Mouse (Mus musculus) MEL (cell line): ENCODE measurements at regions not wholly inside any gene's neighbourhood (a gene's known extent, or its start where the extent isn't known, plus 50 kb on each side); places are given as distances from the start of the nearest gene placed in this dataset.

ENCODE experiments used
- DNase-seq: peaks from one replicate; pipeline ENCODE4 v3.0.0; 2011; ENCODE audit warnings: low read depth, low spot score
- H3K27ac ChIP-seq: 2 replicates; pipeline ENCODE4 v1.5.1; 2012; ENCODE audit warnings: low read depth, mild to moderate bottlenecking, control low read depth, low read length, moderate library complexity; ENCODE audit not compliant: control insufficient read depth
- H3K27me3 ChIP-seq, 2 experiments: fragments of 150-350 bp in 1 of 2; sonication (generic) in 1 of 2; 2 replicates each; pipeline ENCODE4 v1.6.1; 2012; ENCODE audit warnings: low read length in 2 of 2, mild to moderate bottlenecking in 2 of 2, improper control_type of control experiment in 1 of 2, moderate library complexity in 1 of 2; ENCODE audit not compliant: insufficient read depth in 2 of 2, control insufficient read depth in 1 of 2
- H3K36me3 ChIP-seq, 2 experiments: 2 replicates each; pipeline ENCODE4 v1.6.1; 2012 to 2014; ENCODE audit warnings: low read length in 2 of 2, improper control_type of control experiment in 1 of 2, inconsistent platforms in 1 of 2, mild to moderate bottlenecking in 1 of 2; ENCODE audit not compliant: insufficient read depth in 2 of 2, control insufficient read depth in 1 of 2
- H3K4me1 ChIP-seq, 2 experiments: fragments of 150-350 bp in 1 of 2; sonication (generic) in 1 of 2; 2 replicates each; pipeline ENCODE4 v1.6.1; 2012; ENCODE audit warnings: low read length in 2 of 2, improper control_type of control experiment in 1 of 2, mild to moderate bottlenecking in 1 of 2; ENCODE audit not compliant: insufficient read depth in 2 of 2, control insufficient read depth in 1 of 2
- H3K4me3 ChIP-seq, 2 experiments: fragments of 150-350 bp in 1 of 2; sonication (generic) in 1 of 2; 2 replicates each; pipeline ENCODE4 v1.5.1; 2012; ENCODE audit warnings: low read depth in 2 of 2, low read length in 2 of 2, mild to moderate bottlenecking in 2 of 2, moderate library complexity in 2 of 2, control low read depth in 1 of 2, improper control_type of control experiment in 1 of 2; ENCODE audit not compliant: control insufficient read depth in 1 of 2, insufficient read depth in 1 of 2
- H3K79me2 ChIP-seq: 2 replicates; pipeline ENCODE4 v1.6.1; 2012; ENCODE audit warnings: mild to moderate bottlenecking, low read length, moderate library complexity; ENCODE audit not compliant: control insufficient read depth, poor library complexity, insufficient read depth
- H3K9ac ChIP-seq: 2 replicates; pipeline ENCODE4 v1.6.1; 2012; ENCODE audit warnings: low read depth, mild to moderate bottlenecking, control low read depth, low read length, moderate library complexity; ENCODE audit not compliant: control insufficient read depth, poor library complexity, severe bottlenecking
- H3K9me3 ChIP-seq: fragments of 150-350 bp; sonication (generic); replicated peaks from 2 replicates; pipeline ENCODE4 v1.6.1; 2012; ENCODE audit warnings: mild to moderate bottlenecking, low read length, improper control_type of control experiment, moderate library complexity; ENCODE audit not compliant: insufficient read depth
- CHD1 ChIP-seq: IDR thresholded peaks from 2 replicates; pipeline ENCODE4 v1.6.1; 2012; ENCODE audit warnings: low read depth, mild to moderate bottlenecking, inconsistent platforms, low read length, improper control_type of control experiment
- CHD2 ChIP-seq: IDR thresholded peaks from 2 replicates; pipeline ENCODE4 v1.6.1; 2011; ENCODE audit warnings: low read length, improper control_type of control experiment
- CTCF ChIP-seq, 3 experiments: IDR thresholded peaks in 2 of 3; conservative IDR thresholded peaks in 1 of 3; 2 replicates each; pipeline ENCODE4 v1.5.1; 2011 to 2012; ENCODE audit warnings: low read length in 3 of 3, low read depth in 2 of 3, mild to moderate bottlenecking in 2 of 3, improper control_type of control experiment in 1 of 3, inconsistent platforms in 1 of 3, mixed read lengths in 1 of 3, moderate library complexity in 1 of 3; ENCODE audit not compliant: control insufficient read depth in 1 of 3, insufficient read depth in 1 of 3, poor library complexity in 1 of 3, severe bottlenecking in 1 of 3
- E2F4 ChIP-seq: IDR thresholded peaks from 2 replicates; pipeline ENCODE4 v1.6.1; 2011; ENCODE audit warnings: low read depth, low read length, improper control_type of control experiment, borderline replicate concordance
- EP300 ChIP-seq, 2 experiments: IDR thresholded peaks; 2 replicates each; pipeline ENCODE4 v1.6.1; 2011; ENCODE audit warnings: improper control_type of control experiment in 2 of 2, low read length in 2 of 2, low read depth in 1 of 2, mild to moderate bottlenecking in 1 of 2
- GABPA ChIP-seq: IDR thresholded peaks from 2 replicates; pipeline ENCODE4 v1.6.1; 2012; ENCODE audit warnings: low read depth, mild to moderate bottlenecking, inconsistent platforms, low read length, improper control_type of control experiment, moderate library complexity
- GATA1 ChIP-seq: IDR thresholded peaks from 2 replicates; pipeline ENCODE4 v1.6.1; 2011; ENCODE audit warnings: low read depth, low read length, improper control_type of control experiment
- JUND ChIP-seq: IDR thresholded peaks from 2 replicates; pipeline ENCODE4 v1.6.1; 2011; ENCODE audit warnings: low read depth, mild to moderate bottlenecking, improper control_type of control experiment, low read length
- KAT2A ChIP-seq: conservative IDR thresholded peaks from 2 replicates; pipeline ENCODE4 v1.6.1; 2012; ENCODE audit warnings: low read depth, low read length, improper control_type of control experiment, inconsistent platforms
- MAFK ChIP-seq: IDR thresholded peaks from 2 replicates; pipeline ENCODE4 v1.6.1; 2011; ENCODE audit warnings: low read depth, mild to moderate bottlenecking, low read length, improper control_type of control experiment, borderline replicate concordance
- NELFE ChIP-seq: IDR thresholded peaks from 2 replicates; pipeline ENCODE4 v1.6.1; 2011; ENCODE audit warnings: low read depth, low read length, improper control_type of control experiment
- RAD21 ChIP-seq: IDR thresholded peaks from 2 replicates; pipeline ENCODE4 v1.6.1; 2011; ENCODE audit warnings: mild to moderate bottlenecking, low read depth, low read length, improper control_type of control experiment
- SMC3 ChIP-seq: IDR thresholded peaks from 2 replicates; pipeline ENCODE4 v1.6.1; 2011; ENCODE audit warnings: low read depth, low read length, improper control_type of control experiment
- TAL1 ChIP-seq: IDR thresholded peaks from 2 replicates; pipeline ENCODE4 v1.6.1; 2012; ENCODE audit warnings: mild to moderate bottlenecking, inconsistent platforms, low read length, moderate library complexity, mixed read lengths
- TBP ChIP-seq: IDR thresholded peaks from 2 replicates; pipeline ENCODE4 v1.8.0; 2011; ENCODE audit warnings: low read depth, low read length, improper control_type of control experiment
- TCF12 ChIP-seq: IDR thresholded peaks from 2 replicates; pipeline ENCODE4 v1.6.1; 2014; ENCODE audit warnings: low read depth, mild to moderate bottlenecking, inconsistent platforms, low read length, improper control_type of control experiment, moderate library complexity
- USF1 ChIP-seq: IDR thresholded peaks from 2 replicates; pipeline ENCODE4 v1.6.1; 2014; ENCODE audit warnings: low read depth, mild to moderate bottlenecking, inconsistent platforms, low read length, improper control_type of control experiment, moderate library complexity
- ZKSCAN1 ChIP-seq: IDR thresholded peaks from 2 replicates; pipeline ENCODE4 v1.6.1; 2012; ENCODE audit warnings: low read depth, mild to moderate bottlenecking, inconsistent platforms, low read length, improper control_type of control experiment, moderate library complexity
- ZNF384 ChIP-seq: IDR thresholded peaks from 2 replicates; pipeline ENCODE4 v1.6.1; 2012; ENCODE audit warnings: low read depth, mild to moderate bottlenecking, inconsistent platforms, low read length, improper control_type of control experiment

DNA sequence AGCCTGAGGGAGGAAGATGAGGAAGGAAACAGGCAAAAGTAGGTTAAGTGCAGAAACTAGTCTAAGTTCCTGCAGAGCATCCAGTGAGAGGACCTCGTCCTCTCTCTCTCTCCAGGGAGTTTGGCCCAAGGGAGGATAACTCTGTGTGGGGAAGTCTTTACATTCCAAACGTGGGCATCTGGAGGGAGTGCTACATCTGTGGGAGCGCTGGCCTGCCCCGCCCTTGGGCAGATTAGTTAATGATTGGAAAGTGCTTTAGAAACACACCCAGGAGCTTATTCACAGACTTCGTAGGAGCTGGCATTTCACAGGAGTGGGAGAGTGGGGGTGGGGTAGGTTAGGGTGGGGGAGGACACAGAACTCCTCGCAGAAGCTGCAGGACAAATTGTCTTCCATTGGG lies 70.1 kb upstream of the Gm9887 start:
- no peaks in the 10 kb centered on the region; a peak in 1 of 4 replicates for H3K27me3 ChIP-seq
- H3K4me1 ChIP-seq, result peaks cover 0 to 9% of the 10 kb centered on the region in 2 experiments; a peak in 2 of 4 replicates
- no peaks in the 10 kb centered on the region for H3K79me2 ChIP-seq
- no peak overlapping the region for H3K4me3 ChIP-seq
- no peak for DNase-seq
- H3K9ac ChIP-seq, result no peak overlapping the region
- TF ChIP-seq TBP (no peak), GABPA (no peak), GATA1 (no peak), CHD1 (no peak), JUND (no peak), SMC3 (no peak), ZKSCAN1 (no peak), EP300 (IDR thresholded peaks at IDR 0.05; ENCODE audit: low read depth in 1 of 2, low read length in 2 of 2) (no peak)
- no peaks in the 10 kb centered on the region for H3K9me3 ChIP-seq
- no peak overlapping the region for H3K27ac ChIP-seq
- peaks cover 0 to 3% of the 10 kb centered on the region in 2 experiments; a peak in 2 of 4 replicates for H3K36me3 ChIP-seq

DNA sequence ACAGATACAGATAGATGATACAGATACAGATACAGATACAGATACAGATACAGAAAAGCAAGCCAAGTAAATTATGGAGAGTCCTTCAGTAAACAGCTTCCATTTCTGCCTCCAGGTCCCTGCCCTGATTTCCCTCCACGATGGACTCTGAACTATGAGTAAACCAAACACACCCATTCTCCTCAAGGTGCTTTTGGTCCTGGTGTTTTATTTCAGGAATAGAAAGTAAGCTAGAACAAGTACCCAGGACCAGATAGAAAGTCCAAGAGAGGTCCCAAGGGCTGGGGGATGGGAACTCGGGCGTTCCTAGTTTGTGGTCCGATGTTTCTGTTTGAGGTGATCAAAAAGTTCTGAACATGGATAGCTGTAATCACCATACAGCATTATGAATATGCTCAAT lies 69.5 kb upstream of the Gm9887 start:
- no peak for TF ChIP-seq CHD2
- TF ChIP-seq KAT2A, result no peak
- TF ChIP-seq ZNF384, result no peak
- no peak for TF ChIP-seq SMC3
- TF ChIP-seq TBP, result no peak
- no peak for TF ChIP-seq TCF12
- TF ChIP-seq E2F4, result no peak
- no peak for TF ChIP-seq MAFK
- TF ChIP-seq, all 39 proteins: peak for 0
- peaks cover 0 to 4% of the 10 kb centered on the region in 2 experiments; a peak in 2 of 4 replicates for H3K36me3 ChIP-seq
- H3K27ac ChIP-seq, result no peak overlapping the region
- peaks cover 0 to 5% of the 10 kb centered on the region in 2 experiments; a peak in 2 of 4 replicates for H3K4me1 ChIP-seq
- H3K79me2 ChIP-seq, result no peaks in the 10 kb centered on the region
- no peak for DNase-seq
- H3K27me3 ChIP-seq, result no peaks in the 10 kb centered on the region; a peak in 1 of 4 replicates
- no peak overlapping the region for H3K9ac ChIP-seq
- no peaks in the 10 kb centered on the region for H3K9me3 ChIP-seq
- no peak overlapping the region for H3K4me3 ChIP-seq

DNA sequence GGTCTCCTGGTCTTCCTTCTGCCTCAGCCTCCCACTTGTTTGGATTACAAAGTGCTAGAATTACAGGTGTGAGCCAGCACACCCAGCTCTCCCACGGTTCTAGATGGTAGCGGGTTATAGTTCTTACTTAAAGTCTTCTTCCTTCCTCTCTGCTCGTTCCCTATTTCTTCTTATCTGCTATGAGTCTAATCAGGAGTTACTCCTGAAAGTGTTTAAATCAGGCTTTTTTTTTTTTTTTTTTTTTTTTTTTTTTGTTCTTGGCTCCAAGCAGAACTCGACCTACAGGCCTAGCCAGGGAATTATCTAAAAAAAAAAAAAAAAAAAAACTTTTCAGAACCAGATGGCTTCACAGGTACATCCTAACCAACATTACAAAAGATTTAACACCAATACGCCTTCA lies 66.0 kb upstream of the Gm9887 start:
- Histone ChIP-seq H3K36me3 (peaks cover 0 to 4% of the 10 kb centered on the region in 2 experiments; a peak in 2 of 4 replicates), H3K4me3 (no peak overlapping the region), H3K9me3 (no peaks in the 10 kb centered on the region), H3K4me1 (no peaks in the 10 kb centered on the region), H3K27me3 (peaks cover 0 to 7% of the 10 kb centered on the region in 2 experiments; a peak in 2 of 4 replicates), H3K27ac (no peak overlapping the region), H3K79me2 (no peaks in the 10 kb centered on the region), H3K9ac (no peak overlapping the region)
- no peak for TF ChIP-seq USF1
- no peak for TF ChIP-seq RAD21
- TF ChIP-seq MAFK, result no peak
- peak; percentile 42 for TF ChIP-seq GATA1
- no peak for TF ChIP-seq NELFE
- TF ChIP-seq TAL1, result no peak
- peak; percentile 95 for TF ChIP-seq ZNF384
- 0 out of 4 replicates have a peak, but pooled peaks of 1 of the 2 experiments have one; percentile 9 for TF ChIP-seq EP300 (IDR thresholded peaks at IDR 0.05; ENCODE audit: low read depth in 1 of 2, low read length in 2 of 2)
- no peak for TF ChIP-seq CTCF (IDR thresholded peaks at IDR 0.05 in 2 of 3, conservative IDR thresholded peaks at IDR 0.05 in 1 of 3; ENCODE audit: control insufficient read depth in 1 of 3, insufficient read depth in 1 of 3, low read depth in 2 of 3, low read length in 3 of 3, poor library complexity in 1 of 3, severe bottlenecking in 1 of 3)
- DNase-seq, result no peak
